Mouse (Mus musculus): ENCODE measurements around the gene Bmx. TPM values are rescaled to one million over a fixed set of nuclear protein-coding genes. Genes with fewer than 3 reads are reported as not detected.

Gene Bmx
- 1.5 TPM for polyA plus RNA-seq (2015; fragmentation: Illumina TruSeq; extraction: RNeasy Lipid Tissue Mini Kit (QIAGEN cat#74804); ENCODE audit: insufficient read depth, low read depth, low replicate concordance)

DNA sequence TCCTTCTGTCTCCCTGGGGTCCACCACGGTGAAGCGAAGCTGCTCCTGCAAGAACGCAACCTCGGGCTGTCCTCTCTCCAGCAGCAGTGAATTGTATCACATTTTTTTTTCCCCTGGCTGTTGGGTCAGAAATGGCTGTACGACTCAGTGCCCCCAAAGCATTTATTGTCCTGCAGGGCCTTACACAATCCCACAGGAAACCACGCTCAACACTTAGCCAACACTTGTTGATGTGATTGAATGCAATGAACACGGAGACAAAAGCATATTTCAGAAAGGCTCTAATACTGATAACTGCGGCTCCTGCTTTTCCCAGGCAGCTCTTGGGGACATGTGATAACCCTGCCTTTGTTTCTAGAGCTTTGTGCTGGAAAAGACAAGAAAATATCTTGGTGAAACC is at the start of gene Bmx:
Gene Bmx (minus strand): TSS at position 137 of the 400 bp plus-strand sequence.

GRCm38 (mm10) chrX:164269285-164269761 is 11.3 kb upstream of the Bmx start, which contains the start of gene Pir:
TSS of gene Pir (plus strand) at chrX:164269371.

Other genes starting within 250 kb of the Bmx start
- gene Car5b, start 230.2 kb downstream of the Bmx start, polyA plus RNA-seq (2015; fragmentation: Illumina TruSeq; extraction: RNeasy Lipid Tissue Mini Kit (QIAGEN cat#74804); ENCODE audit: insufficient read depth, low read depth, low replicate concordance), result 1.6 TPM
- gene Siah1b, start 181.7 kb downstream of the Bmx start, polyA plus RNA-seq (2015; fragmentation: Illumina TruSeq; extraction: RNeasy Lipid Tissue Mini Kit (QIAGEN cat#74804); ENCODE audit: insufficient read depth, low read depth, low replicate concordance), result not detected
- gene Cltrn, start 169.4 kb downstream of the Bmx start, polyA plus RNA-seq (2015; fragmentation: Illumina TruSeq; extraction: RNeasy Lipid Tissue Mini Kit (QIAGEN cat#74804); ENCODE audit: insufficient read depth, low read depth, low replicate concordance), result 28.7 TPM
- gene Ace2, start 118.9 kb downstream of the Bmx start, polyA plus RNA-seq (2015; fragmentation: Illumina TruSeq; extraction: RNeasy Lipid Tissue Mini Kit (QIAGEN cat#74804); ENCODE audit: insufficient read depth, low read depth, low replicate concordance), result 4.6 TPM
- gene Pir, start 11.2 kb upstream of the Bmx start, polyA plus RNA-seq (2015; fragmentation: Illumina TruSeq; extraction: RNeasy Lipid Tissue Mini Kit (QIAGEN cat#74804); ENCODE audit: insufficient read depth, low read depth, low replicate concordance), result 1.2 TPM
- 5.4 TPM for gene Vegfd, start 115.2 kb upstream of the Bmx start, polyA plus RNA-seq (2015; fragmentation: Illumina TruSeq; extraction: RNeasy Lipid Tissue Mini Kit (QIAGEN cat#74804); ENCODE audit: insufficient read depth, low read depth, low replicate concordance)
- 4.9 TPM for gene Piga, start 161.6 kb upstream of the Bmx start, polyA plus RNA-seq (2015; fragmentation: Illumina TruSeq; extraction: RNeasy Lipid Tissue Mini Kit (QIAGEN cat#74804); ENCODE audit: insufficient read depth, low read depth, low replicate concordance)
- gene Asb11, start 178.8 kb upstream of the Bmx start, polyA plus RNA-seq (2015; fragmentation: Illumina TruSeq; extraction: RNeasy Lipid Tissue Mini Kit (QIAGEN cat#74804); ENCODE audit: insufficient read depth, low read depth, low replicate concordance), result 4.1 TPM
- gene Asb9, start 248.1 kb upstream of the Bmx start, polyA plus RNA-seq (2015; fragmentation: Illumina TruSeq; extraction: RNeasy Lipid Tissue Mini Kit (QIAGEN cat#74804); ENCODE audit: insufficient read depth, low read depth, low replicate concordance), result not detected